Mouse (Mus musculus) lung, adult 2 months (tissue): Measurements from ENCODE around the gene Slc46a3.
A peak's percentile ranks its signal among the peaks of the same experiment; 100 is the strongest.

Experiments used
- CTCF ChIP-seq: fragments of 200-500 bp; IDR thresholded peaks from 2 replicates; pipeline ENCODE4 v1.5.1; 2011; ENCODE audit warnings: mild to moderate bottlenecking, low read length, control low read depth; ENCODE audit not compliant: insufficient read depth
- POLR2A ChIP-seq: fragments of 200-500 bp; IDR thresholded peaks from 2 replicates; pipeline ENCODE4 v1.6.1; 2011; ENCODE audit warnings: low read depth, mild to moderate bottlenecking, control low read depth, low read length, borderline replicate concordance; ENCODE audit errors: extremely low read depth

DNA sequence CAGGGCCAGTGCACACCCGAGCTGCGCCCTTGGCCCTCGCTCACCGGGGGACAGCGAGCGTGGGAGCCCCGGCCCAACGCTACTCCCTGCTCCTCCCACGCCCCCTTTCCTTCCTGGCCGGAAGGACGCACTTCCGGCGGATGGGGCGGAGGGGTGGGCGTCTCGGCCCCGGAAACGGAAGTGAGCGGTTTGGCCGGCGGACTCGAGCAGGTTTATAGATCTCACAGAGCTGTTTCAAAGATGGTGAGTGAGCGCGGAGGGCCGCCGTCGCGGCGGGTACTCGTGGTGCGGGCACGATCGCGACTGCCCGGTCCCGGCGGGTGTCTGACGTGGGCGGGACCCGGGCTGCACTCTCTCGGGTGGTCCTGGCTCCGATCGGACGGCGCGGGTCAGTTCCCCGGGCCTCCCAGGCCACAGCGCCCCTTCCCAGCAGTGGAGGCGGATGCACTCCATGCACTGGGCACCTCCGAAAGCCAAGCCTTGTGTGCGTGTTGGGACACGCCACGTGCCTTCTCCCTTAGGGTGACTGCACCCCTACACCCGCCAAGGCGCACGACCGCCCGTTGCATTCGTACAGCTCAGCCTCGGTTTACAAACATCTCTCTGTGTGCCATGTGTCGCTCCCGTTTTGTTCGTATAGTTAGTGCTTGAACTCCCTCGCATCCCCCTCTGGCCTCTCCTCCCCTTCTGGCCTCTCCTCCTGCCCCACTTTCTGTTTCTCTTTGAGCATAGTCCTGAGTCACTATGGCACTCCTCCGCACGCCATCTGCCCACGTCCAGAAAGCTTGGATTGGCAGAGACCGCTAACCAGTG, 34.0 kb downstream of the Slc46a3 start, which contains the start of gene Pomp:
- TF ChIP-seq CTCF, result no peak
- peak; percentile 92 for TF ChIP-seq POLR2A
